Mouse (Mus musculus): ENCODE results near the gene Trim28. TPM values are rescaled to one million over a fixed set of nuclear protein-coding genes. Genes with fewer than 3 reads are reported as not detected.

The Trim28 gene
- polyA plus RNA-seq (2012; rRNA removed; ENCODE audit: low replicate concordance), result 163 and 224 TPM in 2 replicates

DNA sequence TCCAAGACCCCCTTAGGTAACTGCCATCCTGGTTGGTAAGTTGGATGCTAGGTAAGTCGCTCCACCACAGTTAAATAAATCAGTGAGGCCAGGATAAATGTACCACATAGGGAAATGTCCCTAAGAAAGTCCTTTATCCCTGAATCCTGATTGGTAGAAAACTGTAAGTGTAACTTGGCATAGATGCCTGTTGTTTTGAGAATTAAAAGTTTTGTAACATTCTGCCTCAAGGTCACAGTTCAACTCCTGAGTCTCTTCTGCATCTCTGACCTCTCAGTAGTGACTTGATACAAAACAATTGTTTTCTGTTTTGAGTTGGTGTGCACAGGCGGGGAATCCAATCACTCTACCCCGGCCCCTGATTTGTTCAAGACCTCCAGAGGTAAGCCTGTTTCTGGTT, at the start of gene Trim28:
TSS of gene Trim28 (plus strand) at position 264 of the 400 bp plus-strand sequence.

GRCm38 (mm10) chr7:12965678-12966091, 33.2 kb upstream of the Trim28 start, which contains the start of gene Zfp324:
Gene Zfp324, plus strand, starts transcription at chr7:12965838.

GRCm38 (mm10) chr7:12977682-12978389, 21.1 kb upstream of the Trim28 start, which contains the start of gene Zfp446:
Gene Zfp446, plus strand, starts transcription at chr7:12977848.

GRCm38 (mm10) chr7:12998053-12998452, 861 bp upstream of the Trim28 start, which contains the start of gene Slc27a5:
Gene Slc27a5, minus strand, starts transcription at chr7:12998192.

GRCm38 (mm10) chr7:13010005-13010908, 11.3 kb downstream of the Trim28 start, which contains the start of gene Zbtb45:
Gene Zbtb45, minus strand, starts transcription at chr7:13010034.

DNA sequence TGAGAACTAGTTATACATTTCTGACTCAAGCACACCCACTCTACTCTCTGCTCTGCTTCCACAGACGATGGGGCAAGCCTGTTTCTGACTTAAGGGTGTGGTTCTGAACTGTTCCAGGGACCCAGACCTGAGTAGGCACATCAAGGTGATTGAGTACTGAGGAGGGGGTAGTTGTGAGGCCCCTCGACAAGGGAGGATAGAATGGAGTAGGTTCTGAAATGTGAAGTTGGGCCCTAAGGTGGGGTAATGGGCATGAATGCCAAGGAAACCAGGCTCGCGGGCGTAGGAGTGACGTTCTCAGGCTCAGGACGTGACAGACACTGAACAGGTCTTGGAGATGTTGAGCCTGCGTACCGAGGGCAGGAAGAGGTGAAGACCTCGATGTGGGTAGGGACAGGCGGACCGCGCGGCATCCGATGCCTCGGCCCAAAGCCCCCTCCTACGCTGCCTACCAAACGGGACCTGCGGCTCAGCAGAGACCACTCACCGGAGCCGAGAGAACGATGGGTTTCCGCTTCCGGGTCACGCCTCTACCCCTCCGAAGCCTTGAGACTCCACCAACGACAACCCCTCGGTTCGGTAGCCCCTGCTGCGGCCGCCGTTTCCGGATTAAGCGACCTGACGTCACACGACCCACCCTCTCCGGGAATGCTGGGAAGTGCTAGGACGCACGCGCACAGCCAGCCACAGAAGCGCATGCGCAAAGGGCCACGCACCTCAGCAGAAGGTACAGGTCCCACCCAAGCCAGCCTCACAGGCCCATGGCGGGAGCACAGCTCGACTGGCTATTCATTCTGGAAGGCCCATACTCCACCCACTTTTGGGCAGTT, 35.4 kb downstream of the Trim28 start, which contains the start of gene Chmp2a:
TSS of gene Chmp2a (minus strand) at position 660 of the 830 bp plus-strand sequence.

DNA sequence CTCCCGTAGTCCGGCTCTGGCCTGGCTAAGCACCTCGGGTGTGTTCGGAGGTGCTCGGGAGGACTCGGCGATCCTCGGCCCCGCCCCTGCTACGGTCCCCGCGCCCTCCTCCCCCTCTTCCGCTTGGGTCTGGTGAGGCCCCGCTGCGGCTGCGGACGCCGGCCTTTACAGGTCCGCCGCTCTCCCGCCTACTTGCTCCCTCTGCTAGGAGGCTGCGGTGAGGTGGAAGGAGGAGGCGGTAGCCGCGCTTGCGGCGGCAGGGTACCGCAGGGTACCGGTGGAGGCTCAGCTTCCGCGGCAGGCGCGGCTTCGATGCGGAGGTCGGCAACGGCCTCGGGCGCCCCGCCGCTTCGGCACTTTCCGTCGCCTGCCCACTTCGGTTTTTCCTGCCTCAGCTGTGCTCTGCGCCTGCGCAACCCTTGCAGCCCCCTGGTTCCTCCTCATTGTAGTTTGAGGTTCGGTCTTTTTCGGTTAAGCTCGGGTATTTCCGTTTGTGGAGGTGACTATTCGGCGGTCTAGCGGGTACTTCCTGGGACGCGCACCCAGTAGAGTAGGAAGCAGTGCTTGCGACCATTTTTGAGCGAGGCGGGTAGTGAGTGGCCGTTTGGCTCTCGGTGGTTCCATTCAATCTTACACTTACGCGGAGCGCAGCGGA, 39.1 kb downstream of the Trim28 start, which contains the start of gene Ube2m:
TSS of gene Ube2m (minus strand) at position 375 of the 655 bp plus-strand sequence.

GRCm38 (mm10) chr7:13054287-13055010, 55.5 kb downstream of the Trim28 start, which contains the start of gene Mzf1:
Gene Mzf1, minus strand, starts transcription at chr7:13054764.

Other genes starting within 250 kb of the Trim28 start
- 0.25 and 0.32 TPM in 2 replicates for gene Zscan18, start 195.5 kb upstream of the Trim28 start, polyA plus RNA-seq (2012; rRNA removed; ENCODE audit: low replicate concordance)
- gene Zfp329, start 180.3 kb upstream of the Trim28 start, polyA plus RNA-seq (2012; rRNA removed; ENCODE audit: low replicate concordance), result 0.04 and 0.11 TPM in 2 replicates
- gene Zfp110, start 164.4 kb upstream of the Trim28 start, polyA plus RNA-seq (2012; rRNA removed; ENCODE audit: low replicate concordance), result 4.8 and 5.0 TPM in 2 replicates
- gene Zfp128, start 117.9 kb upstream of the Trim28 start, polyA plus RNA-seq (2012; rRNA removed; ENCODE audit: low replicate concordance), result 0.16 TPM in 1 of 2 replicates, not detected in the other
- 3.3 and 4.4 TPM in 2 replicates for gene Zscan22, start 101.3 kb upstream of the Trim28 start, polyA plus RNA-seq (2012; rRNA removed; ENCODE audit: low replicate concordance)
- 923 and 1,500 TPM in 2 replicates for gene Rps5, start 76.8 kb upstream of the Trim28 start, polyA plus RNA-seq (2012; rRNA removed; ENCODE audit: low replicate concordance)
- 0.14 and 0.33 TPM in 2 replicates for gene Rnf225, start 71.7 kb upstream of the Trim28 start, polyA plus RNA-seq (2012; rRNA removed; ENCODE audit: low replicate concordance)
- gene Zfp324, start 33.3 kb upstream of the Trim28 start, polyA plus RNA-seq (2012; rRNA removed; ENCODE audit: low replicate concordance), result 2.2 and 3.4 TPM in 2 replicates
- gene Zfp446, start 21.3 kb upstream of the Trim28 start, polyA plus RNA-seq (2012; rRNA removed; ENCODE audit: low replicate concordance), result 1.6 and 2.4 TPM in 2 replicates
- gene Slc27a5, start 922 bp upstream of the Trim28 start, polyA plus RNA-seq (2012; rRNA removed; ENCODE audit: low replicate concordance), result 0.53 and 1.1 TPM in 2 replicates
- 40.6 and 44.7 TPM in 2 replicates for gene Zbtb45, start 10.9 kb downstream of the Trim28 start, polyA plus RNA-seq (2012; rRNA removed; ENCODE audit: low replicate concordance)
- gene Chmp2a, start 35.7 kb downstream of the Trim28 start, polyA plus RNA-seq (2012; rRNA removed; ENCODE audit: low replicate concordance), result 34.9 and 69.3 TPM in 2 replicates
- gene Ube2m, start 39.2 kb downstream of the Trim28 start, polyA plus RNA-seq (2012; rRNA removed; ENCODE audit: low replicate concordance), result 110 and 111 TPM in 2 replicates
- gene Mzf1, start 55.6 kb downstream of the Trim28 start, polyA plus RNA-seq (2012; rRNA removed; ENCODE audit: low replicate concordance), result 1.1 and 1.6 TPM in 2 replicates
- gene Vmn1r85, start 96.1 kb downstream of the Trim28 start, polyA plus RNA-seq (2012; rRNA removed; ENCODE audit: low replicate concordance), result not detected in 2 replicates
- not detected in 2 replicates for gene Vmn1r86, start 120.8 kb downstream of the Trim28 start, polyA plus RNA-seq (2012; rRNA removed; ENCODE audit: low replicate concordance)
- not detected in 2 replicates for gene Vmn1r87, start 141.0 kb downstream of the Trim28 start, polyA plus RNA-seq (2012; rRNA removed; ENCODE audit: low replicate concordance)
- gene Vmn1r88, start 160.5 kb downstream of the Trim28 start, polyA plus RNA-seq (2012; rRNA removed; ENCODE audit: low replicate concordance), result not detected in 2 replicates
- not detected in 2 replicates for gene Vmn1r89, start 213.9 kb downstream of the Trim28 start, polyA plus RNA-seq (2012; rRNA removed; ENCODE audit: low replicate concordance)

Data from duodenum, adult 2 months (tissue).